Mouse (Mus musculus) forebrain, embryonic 13.5 days (tissue): ENCODE measurements around the gene Eddm3b. TPM values are rescaled to one million over a fixed set of nuclear protein-coding genes. Genes with fewer than 3 reads are reported as not detected.
"Not testable (repeated sequence)": the region's sequence is repeated elsewhere in the genome, so short reads cannot be mapped to it uniquely, and the experiment has no call there.

ENCODE experiments used
- ATAC-seq: fragments of 200-750 bp; cut with Nextera tagmentation; 2 replicates; pipeline ENCODE4 v1.8.0; 2017
- H3K27ac ChIP-seq: fragments of 300-500 bp; sonication (generic); 2 replicates; pipeline ENCODE4 v1.5.1; 2015; ENCODE audit warnings: inconsistent platforms, mild to moderate bottlenecking, moderate library complexity
- H3K27me3 ChIP-seq: fragments of 300-500 bp; sonication (generic); 2 replicates; pipeline ENCODE4 v1.6.1; 2015; ENCODE audit warnings: mild to moderate bottlenecking, inconsistent platforms
- H3K36me3 ChIP-seq: fragments of 300-500 bp; sonication (generic); 2 replicates; pipeline ENCODE4 v1.6.1; 2015; ENCODE audit warnings: mild to moderate bottlenecking, inconsistent platforms; ENCODE audit not compliant: poor library complexity, severe bottlenecking
- H3K4me1 ChIP-seq: fragments of 300-500 bp; sonication (generic); 2 replicates; pipeline ENCODE4 v1.6.1; 2015; ENCODE audit warnings: inconsistent platforms
- H3K4me2 ChIP-seq: fragments of 300-500 bp; sonication (generic); 2 replicates; pipeline ENCODE4 v1.6.1; 2015; ENCODE audit warnings: inconsistent platforms, mild to moderate bottlenecking, moderate library complexity
- H3K4me3 ChIP-seq: fragments of 300-500 bp; sonication (generic); 2 replicates; pipeline ENCODE4 v1.5.1; 2015; ENCODE audit warnings: mild to moderate bottlenecking, inconsistent platforms
- H3K9ac ChIP-seq: fragments of 300-500 bp; sonication (generic); 2 replicates; pipeline ENCODE4 v1.6.1; 2015; ENCODE audit warnings: mild to moderate bottlenecking, inconsistent platforms
- H3K9me3 ChIP-seq: fragments of 300-500 bp; sonication (generic); replicated peaks from 2 replicates; pipeline ENCODE4 v1.6.1; 2016; ENCODE audit warnings: inconsistent platforms
- WGBS: fragments of 180-500 bp; shearing (Covaris S2); methylation state at CpG from one replicate; pipeline ENCODE4 v1.1.7; 2015; 5-methylcytosine and 5-hydroxymethylcytosine counted together
- polyA plus RNA-seq: library from polyadenylated mRNA; unstranded; fragments of >200 nt; fragmentation: Nextera tagmentation; extraction: Ambion mirVana; gene quantifications from 2 replicates; pipeline ENCODE4 v1.2.1, GENCODE M21; 2015

Gene Eddm3b
- polyA plus RNA-seq, 1 experiment from 2014 or later = not detected

DNA sequence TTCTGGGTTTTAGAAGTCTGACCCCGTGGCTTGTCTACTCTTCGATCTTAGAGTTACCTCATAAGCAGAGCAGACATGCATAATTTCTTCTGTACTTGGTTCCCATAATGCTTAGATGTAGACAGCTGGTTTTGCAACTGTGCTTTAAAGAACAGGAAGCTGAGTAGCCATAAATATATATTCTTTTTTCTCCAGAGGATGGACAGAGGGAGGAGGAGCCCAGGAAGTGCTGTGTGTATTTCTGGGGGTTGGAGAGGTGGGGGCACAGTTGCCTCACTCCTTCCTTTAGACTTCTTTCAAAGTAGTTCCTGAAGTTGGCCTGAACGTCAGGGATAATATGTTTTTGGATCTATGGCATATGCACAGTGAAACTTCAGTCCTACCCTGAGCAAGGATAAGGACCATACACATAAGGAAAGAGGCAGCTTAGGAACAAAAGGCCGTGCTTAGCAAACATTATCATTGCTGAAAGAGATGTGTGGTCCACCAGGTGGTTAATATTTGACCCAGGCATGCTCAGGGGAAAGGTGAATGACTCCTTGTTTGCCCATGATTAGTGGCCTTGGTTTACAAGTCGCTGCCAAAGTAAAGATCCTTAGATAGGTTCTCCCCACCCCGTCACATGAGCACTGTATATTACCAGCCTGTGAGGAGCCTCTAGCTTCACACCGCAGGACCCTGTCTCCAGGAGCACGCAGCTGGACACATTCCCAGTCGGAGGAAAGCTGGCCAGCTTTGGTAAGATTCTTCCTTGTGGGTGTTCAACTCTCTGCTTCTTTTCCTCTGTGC lies 18.3 kb upstream of the Eddm3b start:
- WGBS = 71% methylated on average over 9 of the region's 9 CpGs
- no peak for ATAC-seq
- no peaks in the 10 kb centered on the region for H3K36me3 ChIP-seq

DNA sequence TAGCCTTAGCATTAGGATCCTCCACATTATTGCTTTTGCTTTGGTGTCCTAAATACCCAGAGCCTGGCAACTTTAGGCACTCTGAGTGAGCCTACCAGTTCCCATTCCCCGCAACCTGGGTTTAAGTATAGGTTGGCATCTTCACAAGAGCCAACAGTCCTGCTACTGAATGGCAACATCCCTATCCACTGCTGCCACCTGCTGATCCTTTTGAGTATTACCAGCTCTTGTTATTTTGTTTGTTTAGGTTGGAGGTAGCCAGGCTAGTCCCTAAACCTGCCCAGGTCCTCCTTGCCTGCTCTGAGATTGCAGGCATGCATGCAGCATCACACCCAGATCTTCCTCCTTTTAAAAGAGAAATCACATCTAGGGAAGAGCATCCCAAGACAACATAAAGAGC lies 15.9 kb upstream of the Eddm3b start:
- H3K4me2 ChIP-seq, H3K36me3 ChIP-seq, H3K9me3 ChIP-seq, H3K4me1 ChIP-seq, H3K27me3 ChIP-seq, H3K4me3 ChIP-seq, H3K9ac ChIP-seq, H3K27ac ChIP-seq: not testable (repeated sequence)
- 16% methylated on average over 1 of the region's 1 CpGs for WGBS
- ATAC-seq = peak; percentile 52

More for the DNA sequence above, 18.3 kb upstream of the Eddm3b start:
- H3K27ac ChIP-seq = no peak overlapping the region
- H3K4me2 ChIP-seq = no peak overlapping the region
- H3K27me3 ChIP-seq = no peaks in the 10 kb centered on the region
- H3K9me3 ChIP-seq = no peaks in the 10 kb centered on the region
- H3K9ac ChIP-seq = no peak overlapping the region
- no peaks in the 10 kb centered on the region for H3K4me1 ChIP-seq
- no peak overlapping the region for H3K4me3 ChIP-seq

DNA sequence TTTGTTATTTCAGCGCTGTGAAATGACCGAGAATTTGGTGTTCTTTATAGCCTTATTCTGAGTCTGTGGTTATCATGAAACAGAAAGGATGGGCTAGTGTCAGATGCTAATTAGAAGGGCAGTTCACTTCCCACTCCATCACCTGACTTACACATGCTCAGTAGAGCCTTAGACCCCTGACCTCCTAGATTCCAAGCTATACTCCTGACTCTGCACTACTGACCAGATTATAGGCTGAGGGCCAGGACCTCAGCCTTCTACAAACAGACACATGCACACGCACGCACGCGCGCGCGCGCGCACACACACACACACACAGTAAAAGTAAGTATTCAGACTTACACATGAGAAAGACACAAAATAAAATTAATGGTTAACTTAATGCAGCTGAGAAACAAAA lies 15.3 kb upstream of the Eddm3b start:
- no peaks in the 10 kb centered on the region for H3K27me3 ChIP-seq
- peak; percentile 36; the same call in 1 of the 2 replicates for ATAC-seq
- H3K4me2 ChIP-seq = no peak overlapping the region
- no peak overlapping the region for H3K9ac ChIP-seq
- no peaks in the 10 kb centered on the region for H3K4me1 ChIP-seq
- no peak overlapping the region for H3K27ac ChIP-seq
- no peaks in the 10 kb centered on the region for H3K36me3 ChIP-seq
- 95% methylated on average over 11 of the region's 11 CpGs for WGBS
- no peaks in the 10 kb centered on the region for H3K9me3 ChIP-seq
- no peak overlapping the region for H3K4me3 ChIP-seq

DNA sequence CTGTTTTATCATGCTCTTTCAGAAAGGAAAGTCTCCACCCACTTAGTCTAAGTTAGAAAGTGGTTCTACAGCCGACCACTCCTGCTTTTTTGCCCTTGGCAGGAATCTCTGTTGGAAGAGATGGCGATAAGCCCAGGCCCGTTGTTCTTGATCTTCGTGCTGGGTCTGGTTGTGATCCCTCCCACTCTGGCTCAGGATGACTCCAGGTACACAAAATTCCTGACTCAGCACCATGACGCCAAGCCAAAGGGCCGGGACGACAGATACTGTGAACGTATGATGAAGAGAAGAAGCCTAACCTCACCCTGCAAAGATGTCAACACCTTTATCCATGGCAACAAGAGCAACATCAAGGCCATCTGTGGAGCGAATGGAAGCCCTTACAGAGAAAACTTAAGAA lies 12.9 kb upstream of the Eddm3b start:
- H3K27ac ChIP-seq = no peak overlapping the region
- no peaks in the 10 kb centered on the region for H3K4me1 ChIP-seq
- H3K4me2 ChIP-seq = no peak overlapping the region
- H3K9ac ChIP-seq = no peak overlapping the region
- H3K36me3 ChIP-seq = no peaks in the 10 kb centered on the region
- ATAC-seq = no peak
- H3K4me3 ChIP-seq = no peak overlapping the region
- no peaks in the 10 kb centered on the region for H3K27me3 ChIP-seq
- 79% methylated on average over 9 of the region's 9 CpGs for WGBS
- no peaks in the 10 kb centered on the region for H3K9me3 ChIP-seq

DNA sequence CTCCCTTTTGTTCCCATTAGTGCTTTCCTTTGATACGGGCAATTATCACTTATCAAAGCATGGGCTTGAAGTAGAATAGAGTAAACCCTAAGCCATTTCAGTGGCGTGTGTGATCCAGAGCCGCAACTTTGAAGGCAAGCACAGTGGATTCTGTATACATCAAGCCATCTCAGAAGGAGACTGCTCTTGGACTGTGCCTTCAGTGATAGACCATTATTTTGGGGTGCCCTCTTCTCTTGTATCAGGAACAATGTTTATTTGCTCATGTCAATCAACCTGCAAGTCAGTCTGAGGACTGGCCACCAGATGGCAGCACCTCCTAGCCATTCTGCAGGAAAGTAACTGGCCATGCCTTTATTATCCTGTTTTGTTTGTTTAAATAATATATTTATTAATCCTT lies 11.0 kb upstream of the Eddm3b start:
- Histone ChIP-seq H3K9ac (no peak overlapping the region), H3K27me3 (no peaks in the 10 kb centered on the region), H3K27ac (no peak overlapping the region), H3K4me2 (no peak overlapping the region), H3K4me3 (no peak overlapping the region), H3K9me3 (no peaks in the 10 kb centered on the region), H3K36me3 (no peaks in the 10 kb centered on the region), H3K4me1 (no peaks in the 10 kb centered on the region)
- 52% methylated on average over 3 of the region's 3 CpGs for WGBS
- peak; percentile 55; the same call in 1 of the 2 replicates for ATAC-seq

DNA sequence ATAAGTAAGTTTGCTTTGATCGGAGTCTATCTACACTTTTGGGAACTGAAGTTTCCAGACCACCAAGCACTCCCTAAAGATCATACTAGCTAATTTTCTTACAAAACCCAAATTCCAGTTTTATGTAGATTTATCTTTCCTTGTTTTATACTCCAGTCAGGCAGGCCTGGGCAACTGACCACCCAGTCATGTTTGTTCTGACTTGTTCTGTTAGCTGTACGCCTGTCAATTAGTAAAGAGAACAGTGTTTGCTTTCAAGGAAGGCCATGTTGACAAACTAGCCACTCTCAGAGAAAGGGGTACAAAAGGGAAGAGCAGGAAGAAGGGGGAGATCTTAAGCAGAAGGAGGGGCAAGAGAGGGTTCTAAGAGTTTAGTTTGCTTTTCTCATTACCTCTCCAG lies 9.9 kb upstream of the Eddm3b start:
- Histone ChIP-seq H3K9me3 (no peaks in the 10 kb centered on the region), H3K27me3 (no peaks in the 10 kb centered on the region), H3K27ac (no peak overlapping the region), H3K4me1 (no peaks in the 10 kb centered on the region), H3K4me2 (no peak overlapping the region), H3K9ac (no peak overlapping the region), H3K36me3 (no peaks in the 10 kb centered on the region), H3K4me3 (no peak overlapping the region)
- no peak for ATAC-seq
- WGBS = 85% methylated on average over 2 of the region's 2 CpGs

DNA sequence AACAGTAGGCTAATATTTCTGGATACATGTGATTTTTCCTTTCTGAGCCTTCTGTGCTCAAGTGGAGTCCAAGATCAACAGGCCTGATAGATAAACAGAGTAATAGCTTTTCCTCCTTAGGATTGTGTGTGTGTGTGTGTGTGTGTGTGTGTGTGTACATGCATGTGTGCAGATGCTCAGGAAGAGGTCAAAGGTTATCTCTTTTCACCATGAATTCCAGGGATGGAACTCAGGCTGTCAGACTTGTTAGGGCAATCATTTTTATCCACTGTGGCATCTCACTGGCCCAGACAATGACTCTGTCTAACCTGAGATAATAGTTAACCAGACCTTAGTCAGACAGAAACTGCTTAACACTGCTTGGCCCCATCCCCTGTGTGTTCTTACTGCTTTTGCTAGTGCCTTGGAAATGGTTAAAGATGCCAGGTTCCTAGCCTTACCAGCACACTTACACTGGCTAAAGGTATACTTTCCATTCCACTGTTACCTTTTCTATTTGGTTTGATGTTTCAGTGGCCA lies 7.7 kb upstream of the Eddm3b start:
- no peaks in the 10 kb centered on the region for H3K9me3 ChIP-seq
- no peak overlapping the region for H3K4me2 ChIP-seq
- H3K4me3 ChIP-seq = no peak overlapping the region
- H3K27me3 ChIP-seq = no peaks in the 10 kb centered on the region
- ATAC-seq = no peak
- no peaks in the 10 kb centered on the region for H3K4me1 ChIP-seq
- H3K36me3 ChIP-seq = no peaks in the 10 kb centered on the region
- H3K9ac ChIP-seq = no peak overlapping the region
- no peak overlapping the region for H3K27ac ChIP-seq

DNA sequence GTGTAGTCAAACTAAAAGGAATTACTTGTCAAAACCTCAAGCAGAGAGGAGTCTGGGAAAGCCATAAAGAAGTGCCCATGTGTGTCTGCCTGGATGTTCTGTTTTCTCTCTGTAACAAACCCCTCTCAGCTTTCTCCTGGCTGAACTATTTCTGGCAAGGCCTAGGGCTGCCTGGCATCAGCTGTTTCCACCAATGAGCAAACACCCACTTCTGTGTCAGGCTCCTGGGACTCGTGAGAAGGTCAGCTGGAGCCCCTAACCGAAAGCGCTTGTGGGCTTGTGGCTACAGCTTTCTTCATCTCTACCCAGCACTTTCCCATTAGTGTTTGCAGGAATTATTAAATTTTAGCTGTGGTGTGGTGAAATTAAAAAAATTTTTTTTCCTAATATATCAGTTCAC lies 2.3 kb upstream of the Eddm3b start:
- Histone ChIP-seq H3K36me3 (no peaks in the 10 kb centered on the region), H3K4me2 (no peak overlapping the region), H3K9me3 (no peaks in the 10 kb centered on the region), H3K4me1 (no peaks in the 10 kb centered on the region), H3K4me3 (no peak overlapping the region), H3K27ac (no peak overlapping the region), H3K9ac (no peak overlapping the region), H3K27me3 (no peaks in the 10 kb centered on the region)
- no peak for ATAC-seq
- WGBS = 80% methylated on average over 3 of the region's 3 CpGs

DNA sequence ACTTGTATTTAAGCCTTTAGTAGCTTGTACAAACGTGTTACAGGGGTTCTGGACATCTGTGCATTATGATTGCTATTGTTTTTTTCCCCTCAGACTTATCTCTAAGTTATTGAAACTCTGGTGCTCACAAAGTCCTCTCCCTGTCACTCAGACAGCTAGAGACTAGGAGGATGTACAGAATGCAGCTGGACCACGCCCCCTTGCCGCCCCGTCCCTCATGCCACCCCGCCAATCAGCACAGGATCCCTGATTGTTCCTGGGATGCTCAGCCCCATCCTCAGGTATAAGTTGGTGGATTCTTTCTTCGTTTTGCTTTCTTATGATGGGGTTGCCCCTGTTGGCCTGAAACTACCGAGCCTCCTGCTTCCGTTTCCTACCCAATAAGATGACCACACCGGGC lies 750 bp upstream of the Eddm3b start:
- ATAC-seq = no peak
- Histone ChIP-seq H3K9ac (no peak overlapping the region), H3K9me3 (no peaks in the 10 kb centered on the region; the same call in 1 of the 2 replicates), H3K36me3 (no peaks in the 10 kb centered on the region), H3K4me2 (no peak overlapping the region), H3K27me3 (no peaks in the 10 kb centered on the region), H3K4me1 (no peaks in the 10 kb centered on the region), H3K27ac (no peak overlapping the region), H3K4me3 (no peak overlapping the region)
- WGBS = 26% methylated on average over 9 of the region's 9 CpGs

DNA sequence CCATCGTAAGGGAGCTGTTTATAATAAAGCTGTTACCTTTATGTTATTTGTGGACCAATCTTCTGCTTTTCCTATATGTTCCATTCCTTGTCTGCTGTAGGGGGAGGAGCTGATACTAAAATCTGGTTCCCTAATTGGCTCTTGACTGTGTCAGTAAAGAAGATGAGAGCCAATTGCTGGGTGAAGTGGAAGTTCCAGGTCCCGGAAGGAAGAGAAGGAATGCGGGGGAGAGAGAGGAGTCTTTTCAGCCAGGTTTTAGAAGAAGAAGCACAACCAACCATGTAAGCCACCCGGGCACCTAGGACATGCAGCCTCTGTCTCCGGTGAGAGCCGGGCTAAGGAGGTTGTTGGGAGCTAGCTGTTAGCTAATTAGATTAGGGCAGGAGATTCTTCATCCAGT lies 11.5 kb downstream of the Eddm3b start:
- Histone ChIP-seq H3K9ac (no peak overlapping the region), H3K36me3 (no peaks in the 10 kb centered on the region), H3K27me3 (no peaks in the 10 kb centered on the region), H3K9me3 (no peaks in the 10 kb centered on the region), H3K27ac (no peak overlapping the region), H3K4me3 (no peak overlapping the region), H3K4me1 (no peaks in the 10 kb centered on the region), H3K4me2 (no peak overlapping the region)
- 88% methylated on average over 6 of the region's 6 CpGs for WGBS
- ATAC-seq = no peak

DNA sequence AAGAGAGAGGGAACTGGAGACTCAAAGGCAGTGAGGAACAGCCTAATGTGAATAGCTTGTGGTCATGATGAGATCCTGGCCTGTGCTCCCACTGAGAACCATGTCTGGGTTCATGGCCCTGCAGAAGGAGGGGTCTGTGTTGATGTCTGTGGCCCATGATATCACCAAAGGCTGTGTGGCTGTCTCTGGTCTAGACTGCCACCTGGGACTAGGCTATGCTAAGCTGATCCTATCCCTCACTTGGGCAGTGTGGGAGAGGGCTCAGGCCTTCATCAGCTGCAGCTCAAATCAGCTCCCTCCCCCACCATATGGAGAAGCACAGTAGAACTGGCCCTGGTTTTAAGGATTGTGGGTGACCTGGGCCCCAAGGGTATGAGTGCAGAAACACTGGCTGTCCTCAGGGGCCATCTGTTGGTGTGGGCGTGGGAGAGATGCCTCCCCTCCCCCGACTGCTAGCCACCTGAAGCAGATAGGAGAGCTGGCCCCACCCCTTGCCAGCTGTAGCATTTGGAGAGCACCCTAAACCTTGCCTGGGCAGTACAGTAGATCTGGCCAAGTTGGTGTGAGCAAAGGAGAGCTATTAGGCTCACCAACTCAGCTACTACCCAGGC lies 13.5 kb downstream of the Eddm3b start:
- no peak for ATAC-seq
- WGBS = 79% methylated on average over 2 of the region's 2 CpGs

DNA sequence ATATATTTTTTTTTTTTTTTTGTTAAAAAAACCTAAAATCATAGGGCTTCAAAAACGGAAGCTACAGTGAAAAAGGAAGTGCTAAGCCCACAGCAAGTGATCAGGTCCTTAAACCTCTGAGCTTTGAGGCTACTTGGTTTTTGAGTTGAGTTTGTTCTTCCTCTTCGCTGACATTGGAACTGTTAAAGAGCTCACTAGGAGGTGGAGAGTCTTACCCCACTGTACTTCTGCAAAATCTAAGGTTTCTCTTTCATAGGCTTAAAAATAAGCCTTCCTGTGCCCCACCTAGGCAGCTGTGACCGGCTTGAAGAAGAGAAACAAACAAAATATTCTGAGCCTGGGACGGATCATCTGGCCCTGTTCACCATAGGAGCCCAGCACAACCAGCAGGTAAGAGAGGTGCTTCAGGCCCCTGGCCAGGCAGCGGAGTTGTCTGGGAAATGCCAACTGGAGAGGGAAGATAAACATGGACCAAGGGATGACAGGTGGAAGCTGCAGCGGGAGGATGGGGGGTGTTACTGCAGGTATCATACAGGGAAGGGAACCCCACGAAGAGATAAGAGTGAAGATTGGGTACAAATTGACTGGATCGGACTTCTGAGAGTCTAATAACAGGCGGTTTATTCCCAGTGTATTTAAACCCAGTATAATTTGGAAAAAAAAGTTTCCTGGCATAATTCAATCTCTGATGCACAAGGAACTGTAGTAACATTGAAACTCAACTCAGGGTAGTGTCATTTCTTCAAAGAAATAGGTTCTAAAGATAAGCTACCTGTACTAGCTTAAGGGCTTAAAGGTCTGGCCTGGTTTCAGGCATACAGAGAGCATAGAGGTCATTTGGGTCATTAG lies 14.8 kb downstream of the Eddm3b start:
- ATAC-seq = no peak
- Histone ChIP-seq H3K4me2 (no peak overlapping the region), H3K4me1 (no peaks in the 10 kb centered on the region), H3K27me3 (no peaks in the 10 kb centered on the region), H3K9me3 (no peaks in the 10 kb centered on the region), H3K9ac (no peak overlapping the region), H3K27ac (no peak overlapping the region), H3K4me3 (no peak overlapping the region), H3K36me3 (no peaks in the 10 kb centered on the region)
- WGBS = 87% methylated on average over 9 of the region's 9 CpGs

More for the DNA sequence above, 13.5 kb downstream of the Eddm3b start:
- H3K9ac ChIP-seq = no peak overlapping the region
- no peaks in the 10 kb centered on the region for H3K9me3 ChIP-seq
- H3K4me2 ChIP-seq = no peak overlapping the region
- no peaks in the 10 kb centered on the region for H3K27me3 ChIP-seq
- H3K4me1 ChIP-seq = no peaks in the 10 kb centered on the region
- no peaks in the 10 kb centered on the region for H3K36me3 ChIP-seq
- no peak overlapping the region for H3K4me3 ChIP-seq
- H3K27ac ChIP-seq = no peak overlapping the region
